Mouse (Mus musculus) kidney, postnatal 0 days (tissue): Measurements from ENCODE around the gene Zcchc3. TPM values are rescaled to one million over a fixed set of nuclear protein-coding genes. Genes with fewer than 3 reads are reported as not detected.
A peak's percentile ranks its signal among the peaks of the same experiment; 100 is the strongest.

ENCODE experiments used
- ATAC-seq: fragments of 200-750 bp; cut with Nextera tagmentation; replicated peaks from 2 replicates; pipeline ENCODE4 v1.8.0; 2017; ENCODE audit warnings: low read depth, moderate number of reproducible peaks, moderate TSS enrichment, moderate library complexity; ENCODE audit not compliant: low FRiP score
- DNase-seq: peaks from one replicate; pipeline ENCODE4 v3.0.0-alpha.2; 2016; ENCODE audit warnings: low spot score
- H3K27ac ChIP-seq: fragments of 300-500 bp; sonication (generic); 2 replicates; pipeline ENCODE4 v1.5.1; 2014; ENCODE audit warnings: mild to moderate bottlenecking
- H3K27me3 ChIP-seq: fragments of 300-500 bp; sonication (generic); 2 replicates; pipeline ENCODE4 v1.6.1; 2014; ENCODE audit warnings: low read length, mixed read lengths; ENCODE audit not compliant: insufficient read depth
- H3K36me3 ChIP-seq: fragments of 300-500 bp; sonication (generic); 2 replicates; pipeline ENCODE4 v1.6.1; 2014; ENCODE audit warnings: low read length, mixed read lengths; ENCODE audit not compliant: insufficient read depth
- H3K4me1 ChIP-seq: fragments of 300-500 bp; sonication (generic); replicated peaks from 2 replicates; pipeline ENCODE4 v1.6.1; 2014; ENCODE audit warnings: antibody characterized with exemption, low read length, mixed read lengths; ENCODE audit not compliant: insufficient read depth
- H3K4me2 ChIP-seq: fragments of 300-500 bp; sonication (generic); 2 replicates; pipeline ENCODE4 v1.6.1; 2014; ENCODE audit warnings: mild to moderate bottlenecking, low read length, moderate library complexity, mixed read lengths
- H3K4me3 ChIP-seq: fragments of 300-500 bp; sonication (generic); replicated peaks from 2 replicates; pipeline ENCODE4 v1.5.1; 2014; ENCODE audit warnings: low read depth, low read length
- H3K9ac ChIP-seq: fragments of 300-500 bp; sonication (generic); 2 replicates; pipeline ENCODE4 v1.6.1; 2014; ENCODE audit warnings: low read depth, low read length
- H3K9me3 ChIP-seq: fragments of 300-500 bp; sonication (generic); replicated peaks from 2 replicates; pipeline ENCODE4 v1.6.1; 2016; ENCODE audit warnings: low read length, inconsistent platforms, mixed read lengths
- CTCF ChIP-seq: IDR thresholded peaks from 2 replicates; pipeline ENCODE4 v1.5.1; 2016; ENCODE audit warnings: antibody characterized with exemption, low read depth, mild to moderate bottlenecking, moderate library complexity
- WGBS: fragments of 180-500 bp; shearing (Covaris S2); extraction: QIAGEN DNeasy Blood & Tissue Kit; methylation state at CpG from one replicate; pipeline ENCODE4 v1.1.7; 2014; 5-methylcytosine and 5-hydroxymethylcytosine counted together
- polyA plus RNA-seq: library from polyadenylated mRNA; unstranded; fragments of >200 nt; fragmentation: Nextera tagmentation; extraction: Ambion mirVana; gene quantifications from 2 replicates; pipeline ENCODE4 v1.2.1, GENCODE M21; 2015

Gene Zcchc3
- 28.3 and 31.0 TPM in 2 replicates for polyA plus RNA-seq

GRCm38 (mm10) chr2:152414591-152415165 is at the start of gene Zcchc3:
Gene Zcchc3, minus strand, starts transcription at chr2:152415027.
- Histone ChIP-seq H3K9ac (peak within 1 kb of the TSS; percentile 98), H3K4me3 (peak within 1 kb of the TSS; percentile 93), H3K4me1 (peaks cover 30% of the 10 kb centered on the region), H3K9me3 (no peaks in the 10 kb centered on the region), H3K36me3 (no peaks in the 10 kb centered on the region), H3K4me2 (peak within 1 kb of the TSS; percentile 68), H3K27ac (peak within 1 kb of the TSS; percentile 99), H3K27me3 (no peaks in the 10 kb centered on the region)
- peak; percentile 85 for ATAC-seq
- 0 out of 2 replicates have a peak, but pooled peaks have one; percentile 18 for TF ChIP-seq CTCF
- under 1% methylated on average over 55 of the region's 65 CpGs for WGBS
- DNase-seq, result peak; percentile 97

- 47% methylated on average over 13 of the region's 13 CpGs for WGBS
- ATAC-seq (no peak), DNase-seq (no peak)
- no peaks in the 10 kb centered on the region for H3K9me3 ChIP-seq
- H3K27me3 ChIP-seq, result no peaks in the 10 kb centered on the region
- H3K4me1 ChIP-seq, result no peaks in the 10 kb centered on the region
- no peak overlapping the region for H3K27ac ChIP-seq
- no peak for TF ChIP-seq CTCF
- no peak overlapping the region for H3K4me2 ChIP-seq
- H3K9ac ChIP-seq, result no peak overlapping the region
- H3K4me3 ChIP-seq, result no peak overlapping the region
- H3K36me3 ChIP-seq, result no peaks in the 10 kb centered on the region
These were observed 44.4 kb upstream of the Zcchc3 start for GRCm38 (mm10) chr2:152459241-152459640.

GRCm38 (mm10) chr2:152452101-152452781 is 37.4 kb upstream of the Zcchc3 start:
- ATAC-seq, result no peak
- Histone ChIP-seq H3K4me2 (no peak overlapping the region), H3K9me3 (no peaks in the 10 kb centered on the region), H3K27me3 (no peaks in the 10 kb centered on the region), H3K4me1 (no peaks in the 10 kb centered on the region), H3K27ac (no peak overlapping the region), H3K4me3 (no peak overlapping the region), H3K36me3 (no peaks in the 10 kb centered on the region), H3K9ac (no peak overlapping the region)
- no peak for DNase-seq
- no peak for TF ChIP-seq CTCF
- WGBS, result 79% methylated on average over 4 of the region's 4 CpGs

GRCm38 (mm10) chr2:152450241-152450640 is 35.4 kb upstream of the Zcchc3 start:
- DNase-seq (peak; percentile 73), ATAC-seq (no peak)
- no peaks in the 10 kb centered on the region for H3K36me3 ChIP-seq
- no peaks in the 10 kb centered on the region for H3K9me3 ChIP-seq
- no peak overlapping the region for H3K4me3 ChIP-seq
- no peaks in the 10 kb centered on the region for H3K27me3 ChIP-seq
- peak; percentile 80 for TF ChIP-seq CTCF
- 3% methylated on average over 5 of the region's 5 CpGs for WGBS
- no peak overlapping the region for H3K4me2 ChIP-seq
- no peak overlapping the region for H3K27ac ChIP-seq
- no peaks in the 10 kb centered on the region for H3K4me1 ChIP-seq
- no peak overlapping the region for H3K9ac ChIP-seq

- Histone ChIP-seq H3K4me3 (no peak overlapping the region), H3K4me2 (no peak overlapping the region), H3K9ac (no peak overlapping the region), H3K9me3 (no peaks in the 10 kb centered on the region), H3K4me1 (0 out of 2 replicates have a peak, but pooled peaks cover 5% of the 10 kb centered on the region), H3K36me3 (no peaks in the 10 kb centered on the region), H3K27me3 (no peaks in the 10 kb centered on the region), H3K27ac (no peak overlapping the region)
- no peak for TF ChIP-seq CTCF
- 7% methylated on average over 5 of the region's 5 CpGs for WGBS
- ATAC-seq (no peak), DNase-seq (peak; percentile 66)
These were observed 32.6 kb upstream of the Zcchc3 start for GRCm38 (mm10) chr2:152447461-152447860.

- DNase-seq (no peak), ATAC-seq (no peak)
- no peak overlapping the region for H3K9ac ChIP-seq
- no peak overlapping the region for H3K27ac ChIP-seq
- 68% methylated on average over 2 of the region's 2 CpGs for WGBS
- no peak overlapping the region for H3K4me3 ChIP-seq
- no peak overlapping the region for H3K4me2 ChIP-seq
- H3K27me3 ChIP-seq, result no peaks in the 10 kb centered on the region
- H3K36me3 ChIP-seq, result no peaks in the 10 kb centered on the region
- no peaks in the 10 kb centered on the region for H3K9me3 ChIP-seq
- H3K4me1 ChIP-seq, result 0 out of 2 replicates have a peak, but pooled peaks cover 5% of the 10 kb centered on the region
- TF ChIP-seq CTCF, result no peak
These were observed 31.8 kb upstream of the Zcchc3 start for GRCm38 (mm10) chr2:152446642-152447041.
